Mouse (Mus musculus) olfactory bulb, adult 2 months (tissue): ENCODE measurements around the gene Tuba3a. TPM values are rescaled to one million over a fixed set of nuclear protein-coding genes. Genes with fewer than 3 reads are reported as not detected.

Source experiments
- H3K27ac ChIP-seq: fragments of 200-500 bp; 2 replicates; pipeline ENCODE4 v1.5.1; 2012; ENCODE audit warnings: low read depth, low read length; ENCODE audit not compliant: insufficient read depth
- H3K4me1 ChIP-seq: fragments of 200-500 bp; 2 replicates; pipeline ENCODE4 v1.6.1; 2012; ENCODE audit warnings: low read length; ENCODE audit not compliant: control insufficient read depth, insufficient read depth
- H3K4me3 ChIP-seq: fragments of 200-500 bp; 2 replicates; pipeline ENCODE4 v1.5.1; 2012; ENCODE audit warnings: mild to moderate bottlenecking, low read depth, low read length, moderate library complexity; ENCODE audit not compliant: insufficient read depth
- CTCF ChIP-seq: fragments of 200-500 bp; IDR thresholded peaks from 2 replicates; pipeline ENCODE4 v1.5.1; 2012; ENCODE audit warnings: low read depth, mild to moderate bottlenecking, low read length, moderate library complexity; ENCODE audit not compliant: insufficient read depth
- POLR2A ChIP-seq: fragments of 200-500 bp; IDR thresholded peaks from 2 replicates; pipeline ENCODE4 v1.6.1; 2012; ENCODE audit warnings: mild to moderate bottlenecking, low read depth, low read length, moderate library complexity; ENCODE audit not compliant: insufficient read depth
- WGBS: fragments of 180-500 bp; shearing (Covaris S2); methylation state at CpG from one replicate; pipeline ENCODE4 v1.1.7; 2018; 5-methylcytosine and 5-hydroxymethylcytosine counted together
- polyA plus RNA-seq: library from polyadenylated mRNA; stranded (reverse); fragments of >200 nt; gene quantifications from 2 replicates; pipeline ENCODE4 v1.2.4, GENCODE M21; 2012; ENCODE audit warnings: low replicate concordance; ENCODE audit not compliant: missing spikeins, insufficient read depth, insufficient read length

Tuba3a gene
- polyA plus RNA-seq, 1 experiment: not detected

GRCm38 (mm10) chr6:125232045-125232437 lies 53.8 kb downstream of the Tuba3a start:
- H3K27ac ChIP-seq: peak overlapping the region; percentile 60; the same call in 1 of the 2 replicates

GRCm38 (mm10) chr6:125231117-125232044 lies 54.5 kb downstream of the Tuba3a start, which contains the start of gene Tapbpl:
TSS of gene Tapbpl (minus strand) at chr6:125231860.
- Histone ChIP-seq H3K4me3 (peak within 1 kb of the TSS; percentile 50), H3K4me1 (peaks cover 7% of the 10 kb centered on the region), H3K27ac (peak within 1 kb of the TSS; percentile 60)
- TF ChIP-seq POLR2A (0 out of 2 replicates have a peak, but pooled peaks have one; percentile 32), CTCF (no peak)
- WGBS: 5% methylated on average over 16 of the region's 16 CpGs

More at GRCm38 (mm10) chr6:125232045-125232437, 53.8 kb downstream of the Tuba3a start:
- peaks cover 7% of the 10 kb centered on the region for H3K4me1 ChIP-seq
- H3K4me3 ChIP-seq: peak overlapping the region; percentile 50; the same call in 1 of the 2 replicates
- TF ChIP-seq CTCF (no peak), POLR2A (no peak)
- WGBS: 45% methylated on average over 4 of the region's 4 CpGs

DNA sequence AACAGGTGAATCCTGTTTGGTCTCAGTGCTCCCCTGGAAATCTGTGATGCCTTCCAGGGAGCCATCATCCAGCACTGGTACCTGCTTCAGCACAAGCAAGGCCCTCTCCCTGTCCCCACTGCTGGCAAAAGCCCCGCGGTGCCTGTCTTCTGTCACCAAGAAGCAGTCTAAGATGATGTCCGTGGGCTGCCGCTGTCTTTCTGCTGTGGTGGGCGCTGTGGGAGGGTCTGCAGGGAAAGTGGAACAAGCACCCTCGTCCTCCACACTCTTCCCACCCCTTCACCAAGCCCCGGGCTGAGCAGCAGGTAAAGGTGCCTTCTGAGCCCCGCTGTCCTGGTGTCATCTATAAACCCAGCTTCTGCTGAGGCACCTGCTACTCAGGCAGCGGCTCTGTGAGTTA lies 55.3 kb downstream of the Tuba3a start:
- 65% methylated on average over 9 of the region's 9 CpGs for WGBS
- no peak overlapping the region for H3K4me3 ChIP-seq
- no peak for TF ChIP-seq CTCF
- TF ChIP-seq POLR2A: no peak
- no peak overlapping the region; the same call in 1 of the 2 replicates for H3K27ac ChIP-seq
- H3K4me1 ChIP-seq: peaks cover 7% of the 10 kb centered on the region

Other genes starting within 250 kb of the Tuba3a start
- not detected in 2 replicates for gene Ing4, start 246.3 kb downstream of the Tuba3a start, polyA plus RNA-seq
- gene Acrbp, start 236.4 kb downstream of the Tuba3a start, polyA plus RNA-seq: not detected in 2 replicates
- gene Lpar5, start 218.1 kb downstream of the Tuba3a start, polyA plus RNA-seq: not detected in 2 replicates
- gene Chd4, start 190.1 kb downstream of the Tuba3a start, polyA plus RNA-seq: 91.6 and 138 TPM in 2 replicates
- not detected in 2 replicates for gene Nop2, start 154.1 kb downstream of the Tuba3a start, polyA plus RNA-seq
- gene Iffo1, start 140.8 kb downstream of the Tuba3a start, polyA plus RNA-seq: not detected in 2 replicates
- 844 TPM in 1 of 2 replicates, not detected in the other for gene Gapdh, start 119.6 kb downstream of the Tuba3a start, polyA plus RNA-seq
- not detected in 2 replicates for gene Ncapd2, start 94.3 kb downstream of the Tuba3a start, polyA plus RNA-seq
- gene Mrpl51, start 94.2 kb downstream of the Tuba3a start, polyA plus RNA-seq: not detected in 2 replicates
- 312 and 918 TPM in 2 replicates for gene Vamp1, start 70.5 kb downstream of the Tuba3a start, polyA plus RNA-seq
- not detected in 2 replicates for gene Tapbpl, start 54.2 kb downstream of the Tuba3a start, polyA plus RNA-seq
- gene Cd27, start 49.0 kb downstream of the Tuba3a start, polyA plus RNA-seq: not detected in 2 replicates
- gene Ltbr, start 27.8 kb upstream of the Tuba3a start, polyA plus RNA-seq: not detected in 2 replicates
- not detected in 2 replicates for gene Scnn1a, start 34.6 kb upstream of the Tuba3a start, polyA plus RNA-seq
- gene Tnfrsf1a, start 63.3 kb upstream of the Tuba3a start, polyA plus RNA-seq: not detected in 2 replicates
- not detected in 2 replicates for gene Plekhg6, start 94.8 kb upstream of the Tuba3a start, polyA plus RNA-seq
- not detected in 2 replicates for gene Cd9, start 208.7 kb upstream of the Tuba3a start, polyA plus RNA-seq